Mouse (Mus musculus) ovary, adult 18-20 months (tissue): Measurements from ENCODE around the gene Alkbh8.
"Not testable (repeated sequence)": the region's sequence is repeated elsewhere in the genome, so short reads cannot be mapped to it uniquely, and the experiment has no call there.

Experiments used
- DNase-seq: peaks from one replicate; pipeline ENCODE4 v3.0.0; 2022; ENCODE audit warnings: low spot score, mixed read lengths

The Alkbh8 gene

DNA sequence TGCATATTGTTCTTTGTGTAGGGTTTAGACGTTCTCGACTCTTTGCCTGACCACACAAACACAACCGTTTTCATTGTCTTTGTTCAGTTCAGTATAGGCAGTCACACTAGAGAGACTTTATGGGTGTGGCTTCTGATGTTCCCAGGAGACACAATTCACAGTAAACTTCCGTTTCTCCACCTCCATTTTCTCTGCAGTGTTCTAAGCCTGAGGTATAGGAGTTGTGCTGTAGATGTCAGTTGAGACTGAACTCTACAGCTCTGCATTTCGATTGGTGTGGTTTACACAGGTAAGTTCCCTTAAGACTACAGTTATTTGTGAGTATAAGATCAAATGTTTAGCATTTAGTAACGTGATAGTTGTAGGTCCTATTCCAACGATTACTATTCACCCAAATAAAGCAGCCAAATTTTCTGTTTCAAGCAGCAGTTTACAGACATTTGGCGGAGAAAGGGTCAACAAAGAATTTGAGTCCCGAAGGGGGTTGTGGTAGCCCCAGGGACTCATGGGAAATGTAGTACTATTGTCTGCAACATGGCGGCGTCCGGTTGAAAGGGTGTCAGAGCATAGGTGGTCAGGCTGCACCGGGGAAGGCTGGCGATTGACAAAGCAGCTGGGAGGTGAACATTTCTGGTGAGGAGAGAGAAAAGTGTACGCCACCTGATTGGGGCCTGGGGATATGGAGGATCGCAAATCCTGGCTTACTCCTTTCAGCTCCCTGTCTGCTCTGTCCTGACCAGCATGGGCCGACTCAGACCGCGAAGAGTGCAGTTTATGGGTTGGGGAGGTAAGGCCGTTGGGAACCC lies at the start of gene Alkbh8:
Alkbh8 (plus strand) TSS at position 179 of the 806 bp plus-strand sequence.
- peak; percentile 60 for DNase-seq

DNA sequence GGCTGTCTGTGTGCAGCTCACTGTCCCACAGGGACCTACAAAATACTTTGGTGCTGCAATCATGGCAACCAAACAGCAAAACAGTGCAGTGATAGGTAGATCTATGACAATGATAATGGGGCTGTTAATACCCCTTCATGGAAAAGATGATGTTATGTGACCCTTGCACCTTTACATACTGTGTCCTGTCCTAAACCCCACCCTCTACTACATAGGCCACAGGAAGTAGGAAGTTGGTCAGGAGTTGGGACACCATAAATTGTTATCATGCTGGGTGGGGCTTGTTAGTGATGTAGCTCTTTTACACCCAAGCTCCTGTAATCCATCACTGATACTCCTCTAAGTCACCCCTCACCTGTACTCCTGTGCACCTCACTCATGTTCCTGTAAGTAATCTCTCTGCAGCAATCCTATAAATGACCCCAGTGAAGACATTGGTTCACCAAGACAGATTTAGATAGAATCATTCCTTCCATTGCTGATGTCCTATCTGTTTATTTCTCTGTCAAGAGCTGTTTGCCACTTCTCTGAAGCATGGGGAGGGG lies 25.6 kb upstream of the Alkbh8 start:
- DNase-seq: no peak

DNA sequence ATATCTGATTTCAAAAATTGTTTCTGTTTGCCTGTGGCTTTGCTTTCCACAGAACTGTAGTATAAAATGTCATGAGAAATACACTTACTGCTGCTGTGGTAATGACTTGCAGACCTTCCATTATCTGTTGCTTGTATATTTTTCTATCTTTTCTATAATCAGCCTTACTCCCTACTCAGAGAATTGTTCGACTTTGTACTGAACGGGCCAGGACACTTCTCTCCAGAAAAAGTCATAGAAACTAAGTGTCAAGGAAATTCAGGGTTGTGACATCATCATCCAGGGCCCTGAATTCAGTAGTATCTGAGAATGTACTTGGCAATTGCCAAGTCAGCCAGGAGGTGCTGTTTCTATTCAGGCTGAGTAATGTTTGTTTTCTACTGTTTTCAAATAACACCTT lies 24.9 kb upstream of the Alkbh8 start:
- DNase-seq: no peak

DNA sequence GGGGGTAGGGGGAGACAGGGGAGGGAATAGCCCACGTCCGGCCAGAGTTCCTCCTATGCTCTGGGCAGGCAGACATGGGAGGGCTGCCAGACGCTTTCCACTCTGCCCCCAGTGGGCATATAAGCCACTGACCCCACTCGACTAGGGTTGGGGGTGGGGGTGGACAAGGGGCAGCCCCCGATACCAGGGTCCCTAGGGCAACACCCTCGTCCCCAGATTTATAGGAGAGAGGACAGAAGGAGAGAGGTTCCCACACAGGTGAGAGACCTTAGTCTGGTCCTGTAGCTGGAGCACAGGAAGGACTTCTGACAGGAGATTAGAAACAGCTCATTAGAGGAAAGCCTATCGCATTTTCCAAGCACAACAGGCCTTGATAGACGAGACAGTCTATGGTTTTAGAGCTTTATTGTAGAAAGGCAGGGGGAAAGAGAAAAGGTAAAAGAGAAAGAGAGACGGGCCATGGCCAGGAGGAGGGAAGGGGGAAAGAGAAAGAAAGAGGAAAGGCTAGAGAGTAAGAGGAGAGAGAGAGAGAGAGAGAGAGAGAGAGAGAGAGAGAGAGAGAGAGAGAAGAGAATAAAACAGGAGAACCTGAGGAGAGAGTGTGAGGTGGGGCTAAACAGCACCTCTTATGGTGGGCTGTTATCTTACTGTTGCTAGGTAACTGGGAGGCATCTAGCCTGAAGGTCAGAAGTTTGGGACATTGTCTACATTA lies 7.4 kb upstream of the Alkbh8 start:
- DNase-seq: not testable (repeated sequence)

DNA sequence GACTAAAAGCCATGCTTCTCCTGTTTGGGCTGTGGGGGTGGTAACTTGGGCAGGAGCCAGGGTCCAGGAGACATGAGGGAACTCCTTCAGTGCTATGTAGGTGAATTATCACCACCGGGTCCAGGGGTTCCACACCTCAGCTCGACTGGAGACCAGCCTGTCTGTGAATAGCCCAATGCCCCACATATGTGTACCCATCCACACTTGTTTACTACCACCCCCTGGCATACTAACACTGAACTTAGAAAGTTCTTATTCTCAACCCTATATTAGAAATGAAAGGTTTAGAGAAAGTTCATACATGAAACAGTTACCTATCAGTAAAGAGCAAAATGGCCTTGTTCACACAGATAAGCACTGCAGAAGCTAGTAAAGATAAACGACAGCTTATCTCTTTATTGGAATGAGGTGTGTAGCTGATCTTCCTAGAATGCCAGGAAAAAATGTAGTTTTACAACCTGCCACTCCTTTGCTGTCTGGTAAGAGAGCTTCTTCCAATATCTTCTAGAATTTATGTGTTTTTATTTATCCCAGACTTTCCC lies 6.8 kb upstream of the Alkbh8 start:
- no peak for DNase-seq

DNA sequence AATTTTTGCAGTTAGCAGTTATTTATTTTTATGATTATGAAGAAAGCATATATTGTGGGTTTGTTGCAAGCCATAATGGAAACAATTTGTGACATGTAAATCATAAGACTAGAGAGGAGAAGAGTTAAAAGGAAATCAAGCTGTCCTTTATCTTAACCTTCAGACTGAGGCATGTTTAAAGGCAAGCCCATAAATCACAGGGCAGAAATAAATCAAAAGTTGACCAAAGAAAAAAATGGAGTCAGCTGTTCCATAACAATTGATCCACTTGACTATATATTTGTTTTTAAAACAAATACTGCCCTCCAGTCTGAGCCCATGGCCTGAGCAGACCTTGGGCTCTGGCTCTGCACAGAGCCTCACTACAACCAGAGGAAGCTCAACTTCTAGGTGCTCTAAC lies 4.6 kb upstream of the Alkbh8 start:
- no peak for DNase-seq

DNA sequence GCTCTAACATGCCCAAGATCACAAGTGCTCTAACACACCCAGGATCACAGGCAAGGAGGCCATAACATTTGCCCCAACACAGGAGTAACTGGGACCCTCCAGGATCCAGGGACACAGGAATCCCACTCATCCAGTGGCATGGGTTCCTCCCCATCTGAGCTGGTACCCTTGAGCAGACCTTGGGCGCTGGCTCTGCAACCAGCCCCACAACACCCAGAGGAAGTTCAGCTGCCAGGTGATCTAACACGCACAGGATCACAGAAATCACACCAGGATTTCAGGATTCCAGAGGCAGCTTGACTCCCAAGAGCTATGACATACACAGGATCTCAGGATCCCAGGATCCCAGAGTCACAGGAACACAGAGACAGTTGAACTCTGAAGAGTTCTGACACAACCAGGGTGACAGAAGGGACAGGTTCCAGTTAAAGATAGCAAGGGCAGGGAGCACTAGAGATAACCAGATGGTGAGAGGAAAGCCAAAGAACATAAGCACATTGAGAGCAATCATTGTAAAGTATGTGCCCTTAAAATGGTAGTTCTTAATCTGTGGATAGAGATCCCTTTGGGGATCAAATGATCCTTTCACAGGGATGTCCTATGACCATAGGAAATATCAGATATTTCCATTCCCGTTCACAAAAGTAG lies 4.1 kb upstream of the Alkbh8 start:
- no peak for DNase-seq

DNA sequence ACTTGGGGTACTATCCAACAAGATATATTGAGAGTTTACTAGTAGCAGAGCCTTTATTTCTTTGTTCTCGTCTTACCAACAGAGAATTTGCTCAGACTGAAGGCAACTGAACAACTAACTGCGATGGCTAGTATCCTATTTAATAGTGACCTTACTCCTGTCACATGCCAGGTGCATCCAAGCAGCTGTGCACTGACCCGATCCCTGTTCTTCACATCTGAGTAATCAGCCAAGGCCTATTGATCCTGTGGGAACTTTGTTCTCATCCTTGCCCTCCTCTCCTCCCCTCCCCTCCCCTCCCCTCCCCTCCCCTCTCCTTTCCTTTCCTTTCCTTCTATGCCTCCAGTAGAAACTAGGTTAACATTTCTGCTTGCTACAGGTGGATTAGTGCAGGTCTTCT lies 1.7 kb downstream of the Alkbh8 start:
- no peak for DNase-seq

DNA sequence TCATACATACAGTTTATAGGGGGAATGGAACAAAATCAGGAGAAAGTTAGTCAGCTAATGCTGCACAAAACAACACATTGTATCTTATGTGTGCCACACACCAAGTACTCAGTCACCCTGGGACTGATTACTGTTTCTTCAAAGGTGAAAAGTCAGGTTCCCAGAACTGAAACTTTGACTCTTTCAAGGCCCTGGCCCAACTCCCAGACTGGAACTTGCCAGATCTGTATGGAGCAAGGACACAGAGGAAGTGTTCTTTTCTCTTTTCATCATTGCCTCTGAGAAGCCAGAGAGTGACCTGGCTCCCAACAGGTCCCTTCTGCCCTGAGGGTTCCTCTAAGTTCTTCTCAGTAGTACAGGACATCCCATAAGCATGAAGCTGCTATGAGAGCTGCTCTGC lies 10.2 kb downstream of the Alkbh8 start:
- no peak for DNase-seq

DNA sequence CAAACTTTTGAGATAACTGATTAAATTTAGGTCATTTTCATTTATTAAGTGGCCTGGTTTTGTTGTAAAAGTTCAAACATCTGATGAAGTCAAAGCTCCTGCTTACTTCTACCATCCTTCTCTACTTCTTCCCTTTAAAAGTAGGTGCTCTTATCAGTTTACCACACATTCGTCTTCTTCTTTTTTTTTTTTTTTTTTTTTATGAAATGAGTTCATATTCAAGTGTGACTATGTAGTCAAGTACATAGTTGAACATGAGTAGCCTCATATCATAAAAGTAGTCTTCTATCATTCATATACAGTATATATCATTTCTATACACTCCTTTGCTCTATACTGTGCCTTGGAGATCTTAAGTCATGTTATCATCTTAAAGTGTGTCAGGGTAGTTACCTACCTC lies 11.0 kb downstream of the Alkbh8 start:
- DNase-seq: no peak

DNA sequence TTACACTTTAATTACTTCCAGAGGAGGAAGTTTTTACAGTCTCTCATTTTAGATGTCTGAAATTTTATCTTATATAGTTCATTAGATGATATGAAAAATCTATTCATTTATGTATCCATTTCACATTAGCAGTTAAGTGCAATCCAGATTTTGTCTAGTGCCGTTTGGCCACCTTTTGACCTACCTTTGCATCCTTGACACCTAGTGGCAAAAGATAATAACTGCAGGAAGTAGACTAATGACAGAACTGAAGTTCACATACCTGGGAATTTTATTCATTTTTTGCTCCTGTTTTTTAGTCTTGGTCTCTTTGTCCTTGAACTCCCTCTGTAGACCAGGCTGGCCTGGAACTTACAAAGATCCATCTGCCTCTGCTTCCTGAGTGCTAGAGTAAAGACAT lies 15.1 kb downstream of the Alkbh8 start:
- no peak for DNase-seq

DNA sequence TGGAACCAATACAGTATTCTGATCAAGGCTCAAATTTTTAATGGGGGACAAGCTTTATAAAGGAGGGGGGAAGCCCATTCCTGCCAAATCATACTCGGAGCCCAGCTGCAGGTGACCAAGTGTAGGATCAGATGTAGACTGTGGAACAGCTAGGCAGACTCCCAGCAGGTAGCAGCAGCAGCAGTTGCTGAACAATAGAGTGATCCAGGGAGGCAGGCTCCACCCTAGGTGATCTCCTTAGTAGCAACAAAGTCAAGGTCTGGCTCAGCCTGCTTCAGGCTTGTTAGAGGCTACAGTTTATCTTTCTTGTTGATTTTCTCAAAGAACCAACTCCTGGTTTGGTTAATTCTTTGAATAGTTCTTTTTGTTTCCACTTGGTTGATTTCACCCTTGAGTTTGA lies 41.4 kb downstream of the Alkbh8 start:
- DNase-seq: not testable (repeated sequence)

DNA sequence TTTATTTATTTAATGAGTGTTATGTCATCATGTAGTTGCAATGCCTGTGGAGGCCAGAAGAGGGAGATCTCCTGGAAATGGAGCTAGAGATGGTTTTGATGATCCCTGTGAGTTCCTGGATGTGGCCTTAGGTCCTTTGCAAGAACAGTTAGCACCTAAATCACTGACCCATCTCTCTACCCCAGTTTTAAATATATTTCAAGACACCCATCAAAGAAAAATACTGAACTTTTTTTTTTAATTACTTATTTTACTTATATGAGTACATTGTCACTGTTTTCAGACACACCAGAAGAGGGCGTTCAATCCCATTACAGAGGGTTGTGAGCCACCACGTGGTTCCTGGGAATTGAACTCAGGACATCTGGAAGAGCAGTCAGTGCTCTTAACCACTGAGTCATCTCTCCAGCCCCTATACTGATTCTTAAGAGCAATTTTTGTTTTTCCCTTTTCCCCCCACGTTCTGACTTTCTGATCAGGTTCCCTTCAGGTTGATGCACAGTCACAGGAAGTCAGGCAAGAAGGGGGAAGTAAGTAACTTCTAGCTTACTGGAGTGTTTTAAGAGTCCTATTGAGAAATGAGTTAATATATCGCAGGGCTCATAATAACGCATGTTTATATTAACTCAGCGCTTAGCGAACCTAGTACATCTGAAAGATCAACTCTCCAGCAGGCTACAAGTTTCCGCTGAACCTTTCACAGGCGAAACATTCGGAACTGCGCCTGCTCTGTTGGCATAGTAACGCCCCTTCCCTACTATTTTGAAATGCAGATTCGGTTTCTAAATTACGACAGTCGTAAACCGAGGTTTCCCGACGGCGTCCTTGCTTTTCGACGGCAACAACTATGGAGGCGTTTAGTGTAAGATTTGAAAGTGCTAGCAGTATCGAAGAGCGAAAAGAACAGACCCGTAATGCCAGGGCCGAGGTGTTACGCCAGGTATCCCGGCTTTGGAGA lies 68.6 kb downstream of the Alkbh8 start, which contains the start of gene Cwf19l2:
Cwf19l2 (plus strand) TSS at position 342 of the 958 bp plus-strand sequence.
- peak; percentile 78 for DNase-seq

DNA sequence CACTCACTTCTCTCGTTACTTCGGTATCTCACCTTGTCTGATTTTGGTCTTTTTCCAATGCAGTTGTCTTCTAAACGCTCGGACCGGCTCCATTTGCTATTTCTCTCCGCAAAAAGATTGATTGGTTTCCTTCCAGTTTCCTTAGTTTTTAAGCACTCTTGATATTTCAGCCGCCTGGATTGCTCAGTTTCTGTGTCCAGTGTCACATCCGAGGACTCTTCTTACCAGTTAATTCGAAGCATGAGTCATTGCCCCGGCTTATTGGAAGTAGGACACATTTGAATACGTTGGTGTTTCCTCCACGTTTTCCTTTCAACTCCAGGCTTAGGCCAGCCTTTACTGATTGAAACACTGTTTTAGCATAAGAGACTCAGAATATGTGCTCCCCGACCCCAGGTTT lies 69.4 kb downstream of the Alkbh8 start:
- no peak for DNase-seq

DNA sequence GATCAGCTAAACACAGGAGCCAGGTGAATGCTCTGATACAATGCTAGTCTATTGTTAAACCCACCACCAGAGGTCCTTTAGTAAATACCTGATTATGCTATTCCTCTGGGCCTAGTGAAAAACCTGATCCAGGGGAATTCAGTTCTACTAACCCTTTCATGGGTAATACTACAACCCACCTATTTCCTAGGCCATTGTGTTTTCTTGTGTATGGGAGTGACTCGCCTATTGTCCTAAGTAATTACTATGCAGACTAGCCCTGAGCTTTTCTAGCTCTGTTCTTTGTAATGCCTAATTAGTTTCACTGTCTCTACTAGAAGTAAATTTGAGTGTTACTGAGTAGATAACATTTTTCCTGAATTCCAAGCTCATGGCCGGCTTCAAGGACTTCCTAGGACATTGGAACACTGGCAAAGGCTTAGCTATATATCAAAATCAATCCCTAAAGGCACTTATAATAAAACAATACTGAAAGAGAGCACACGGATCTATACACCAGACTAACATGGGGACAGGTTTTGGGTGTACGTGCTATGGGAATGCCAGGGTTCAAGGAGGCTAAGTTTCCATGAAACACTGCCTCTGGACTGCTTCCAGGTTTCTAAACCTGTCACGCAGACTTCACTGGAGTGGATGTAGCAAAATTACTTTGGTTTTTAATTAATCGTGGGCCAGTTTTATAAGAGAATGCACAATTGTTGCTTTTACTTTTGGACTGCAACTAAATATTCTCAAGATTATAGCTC lies 104.8 kb downstream of the Alkbh8 start:
- not testable (repeated sequence) for DNase-seq
